ENCODE assay signal across 23 mouse cellular contexts in the genomic region with DNA sequence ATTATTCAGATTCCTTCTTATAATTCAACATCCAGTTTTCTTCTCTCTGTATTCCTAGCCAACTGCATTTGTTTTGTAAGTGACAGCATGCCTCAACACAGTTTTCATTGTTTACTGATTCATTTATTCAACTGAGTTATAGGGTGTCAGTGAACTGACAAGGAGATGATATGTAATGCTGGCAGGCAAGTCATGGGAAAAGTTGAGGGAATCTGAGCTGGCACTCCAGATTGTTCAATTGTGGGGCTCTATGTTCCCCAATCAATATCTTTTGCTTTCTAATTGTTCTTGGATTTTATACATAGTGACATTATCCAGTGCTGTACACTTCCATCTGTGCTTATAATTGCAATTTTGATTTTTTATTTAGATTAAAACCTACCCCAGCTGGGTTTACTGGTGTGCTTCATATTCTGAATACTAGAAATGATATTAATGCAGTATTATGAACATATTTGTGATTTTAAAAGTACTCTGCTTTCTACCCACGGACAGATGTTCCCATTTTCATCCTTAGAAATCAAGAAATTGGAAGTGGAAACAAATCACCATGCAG.
DNase-seq lines count a peak whose midpoint lies in the region; ATAC-seq lines count a peak whose summit lies in the region.
"Had no signal": no experiment of that assay in that cellular context is flagged by ENCODE, and none has a peak within 500 bp of the region (broad histone marks: within the 10 kb centered on the region; RNA-seq: fewer than 3 reads in every experiment).

No protein-coding gene starts in this region.

- ATAC-seq in forebrain, embryonic 16.5 days: peak; percentile 84
- ATAC-seq: CD4-positive, CD25-positive, alpha-beta regulatory T cell, adult 4 months; hindbrain, embryonic 16.5 days; inflammation-experienced regulatory T-cells, adult 6 months; intestine, postnatal 0 days had no signal

- DNase-seq in layer of hippocampus, adult 11-12 months (ENCODE audit: low spot score): peak; percentile 14
- DNase-seq in layer of hippocampus, postnatal 25 days (ENCODE audit: extremely low spot score in 1 of 2, low spot score in 1 of 2): no peak
- DNase-seq in layer of hippocampus, adult 9-10 months (ENCODE audit: low spot score): peak; percentile 51
- DNase-seq in ovary, postnatal 10 days (ENCODE audit: low spot score): no peak
- DNase-seq in right cerebral cortex, postnatal 4 days: no peak
- no peak for DNase-seq in cerebellum, adult 18-20 months
- DNase-seq: adrenal gland, adult 8-10 months; adrenal gland, postnatal 36 days; cerebellum, adult 2 months; cerebellum, postnatal 10 days; gastrocnemius, adult 2 months; gastrocnemius, postnatal 25 days; heart, adult 11 months; heart, postnatal 36 days had no signal

- H3K36me3 ChIP-seq in forebrain, embryonic 16.5 days (ENCODE audit: control insufficient read depth, insufficient read depth): no peaks in the 10 kb centered on the region
- H3K36me3 ChIP-seq: embryonic facial prominence, embryonic 10.5 days; G1E; heart, embryonic 13.5 days; hindbrain, embryonic 12.5 days had no signal

- no peak overlapping the region for H3K27ac ChIP-seq in forebrain, embryonic 16.5 days (ENCODE audit: low read length)
- H3K27ac ChIP-seq: embryonic facial prominence, embryonic 10.5 days; gastrocnemius, adult 2 months; heart, embryonic 13.5 days; hindbrain, embryonic 12.5 days had no signal

- no peak overlapping the region for H3K9ac ChIP-seq in forebrain, embryonic 16.5 days (replicated peaks; ENCODE audit: low read depth, low read length)
- H3K9ac ChIP-seq: heart, embryonic 13.5 days; hindbrain, embryonic 12.5 days had no signal

- no peaks in the 10 kb centered on the region for H3K9me3 ChIP-seq in forebrain, embryonic 16.5 days (ENCODE audit: control insufficient read depth, low read length)
- H3K9me3 ChIP-seq: embryonic facial prominence, embryonic 10.5 days; G1E; heart, embryonic 13.5 days; hindbrain, embryonic 12.5 days had no signal

- H3K27me3 ChIP-seq in forebrain, embryonic 16.5 days (replicated peaks; ENCODE audit: control insufficient read depth, insufficient read depth, low read length): no peaks in the 10 kb centered on the region
- H3K27me3 ChIP-seq: heart, embryonic 13.5 days; hindbrain, embryonic 12.5 days had no signal

- H3K4me1 ChIP-seq in forebrain, embryonic 16.5 days (replicated peaks; ENCODE audit: control insufficient read depth, insufficient read depth, low read length): 0 out of 2 replicates have a peak, but pooled peaks cover 2% of the 10 kb centered on the region
- H3K4me1 ChIP-seq: embryonic facial prominence, embryonic 10.5 days; heart, embryonic 13.5 days; hindbrain, embryonic 12.5 days had no signal

- H3K4me3 ChIP-seq in forebrain, embryonic 16.5 days (replicated peaks; ENCODE audit: low read length): no peak overlapping the region
- H3K4me3 ChIP-seq: embryonic facial prominence, embryonic 10.5 days; gastrocnemius, adult 2 months; heart, embryonic 13.5 days; hindbrain, embryonic 12.5 days had no signal

- no peak overlapping the region for H3K4me2 ChIP-seq in forebrain, embryonic 16.5 days (ENCODE audit: low read length)
- H3K4me2 ChIP-seq: heart, embryonic 13.5 days; hindbrain, embryonic 12.5 days had no signal

- 53% methylated on average over 1 of the region's 1 CpGs for WGBS in forebrain, embryonic 16.5 days

Comparison
In these comparisons a context has a peak if more than half of its experiments do, and no peak if none do; other contexts are left out.
1. DNase-seq: peak in layer of hippocampus, adult 11-12 months (single experiment) and layer of hippocampus, adult 9-10 months (single experiment); none in layer of hippocampus, postnatal 25 days (0 of 2), ovary, postnatal 10 days (single experiment), right cerebral cortex, postnatal 4 days (single experiment) and cerebellum, adult 18-20 months (0 of 2).